Comparison of ENCODE assay signal across 28 mouse cellular contexts in genomic region chr19:47750391-47750790, GRCm38 (mm10). TPM values are rescaled to one million over a fixed set of nuclear protein-coding genes. Genes with fewer than 3 reads are reported as not detected.
DNase-seq lines count a peak whose midpoint lies in the region; ATAC-seq lines count a peak whose summit lies in the region.
"Had no signal": no experiment of that assay in that cellular context is flagged by ENCODE, and none has a peak within 500 bp of the region (broad histone marks: within the 10 kb centered on the region; RNA-seq: fewer than 3 reads in every experiment).

No protein-coding gene starts in this region.

- peak; percentile 13 for DNase-seq in embryo, embryonic 10.5 days (ENCODE audit: low spot score)
- DNase-seq in embryo, embryonic 11 days = no peak
- DNase-seq in hindbrain, embryonic 11.5 days (ENCODE audit: low spot score) = peak; percentile 5
- peak; percentile 76 for DNase-seq in retina, embryonic 14.5 days (ENCODE audit: low spot score)
- no peak for DNase-seq in thymus, postnatal 36 days
- DNase-seq: adrenal gland, postnatal 10 days; adrenal gland, postnatal 36 days; cerebellum, adult 11 months; cerebellum, adult 2 months; cerebellum, adult 9-11 months; cerebellum, postnatal 25 days; gastrocnemius, postnatal 10 days; gastrocnemius, postnatal 36 days; heart, adult 2 months; heart, postnatal 14 days had no signal

- 52% methylated on average over 5 of the region's 5 CpGs for WGBS in hindbrain, embryonic 11.5 days
- WGBS in hindbrain, embryonic 13.5 days = 39% methylated on average over 5 of the region's 5 CpGs
- WGBS in midbrain, embryonic 12.5 days = 21% methylated on average over 5 of the region's 5 CpGs
- 21% methylated on average over 5 of the region's 5 CpGs for WGBS in midbrain, embryonic 15.5 days

- H3K4me2 ChIP-seq in hindbrain, embryonic 11.5 days (replicated peaks; ENCODE audit: low read depth, low read length) = no peak overlapping the region
- H3K4me2 ChIP-seq in hindbrain, embryonic 13.5 days = no peak overlapping the region
- no peak overlapping the region for H3K4me2 ChIP-seq in midbrain, embryonic 12.5 days (replicated peaks)
- H3K4me2 ChIP-seq in midbrain, embryonic 15.5 days = no peak overlapping the region
- H3K4me2 ChIP-seq: embryonic facial prominence, embryonic 13.5 days; forebrain, embryonic 12.5 days; heart, embryonic 13.5 days; hindbrain, embryonic 14.5 days had no signal

- H3K36me3 ChIP-seq in hindbrain, embryonic 11.5 days (ENCODE audit: control insufficient read depth, insufficient read depth, low read length) = no peaks in the 10 kb centered on the region
- no peaks in the 10 kb centered on the region for H3K36me3 ChIP-seq in hindbrain, embryonic 13.5 days
- no peaks in the 10 kb centered on the region for H3K36me3 ChIP-seq in midbrain, embryonic 12.5 days
- H3K36me3 ChIP-seq in midbrain, embryonic 15.5 days (replicated peaks) = no peaks in the 10 kb centered on the region
- H3K36me3 ChIP-seq: embryonic facial prominence, embryonic 13.5 days; forebrain, embryonic 12.5 days; heart, embryonic 10.5 days; heart, embryonic 13.5 days had no signal

- H3K27ac ChIP-seq in hindbrain, embryonic 11.5 days (ENCODE audit: low read depth, low read length) = no peak overlapping the region
- no peak overlapping the region for H3K27ac ChIP-seq in hindbrain, embryonic 13.5 days
- H3K27ac ChIP-seq in midbrain, embryonic 12.5 days (replicated peaks) = no peak overlapping the region
- no peak overlapping the region for H3K27ac ChIP-seq in midbrain, embryonic 15.5 days
- H3K27ac ChIP-seq: embryonic facial prominence, embryonic 13.5 days; forebrain, embryonic 12.5 days; heart, adult 2 months; heart, embryonic 10.5 days; heart, embryonic 13.5 days; hindbrain, embryonic 14.5 days; hindbrain, postnatal 0 days had no signal

- H3K4me3 ChIP-seq in hindbrain, embryonic 11.5 days (ENCODE audit: low read depth, low read length) = no peak overlapping the region
- no peak overlapping the region for H3K4me3 ChIP-seq in hindbrain, embryonic 13.5 days
- H3K4me3 ChIP-seq in midbrain, embryonic 12.5 days = no peak overlapping the region
- H3K4me3 ChIP-seq in midbrain, embryonic 15.5 days = no peak overlapping the region
- H3K4me3 ChIP-seq: embryonic facial prominence, embryonic 13.5 days; forebrain, embryonic 12.5 days; heart, adult 2 months; heart, embryonic 10.5 days; heart, embryonic 13.5 days had no signal

- no peak for ATAC-seq in hindbrain, embryonic 11.5 days (ENCODE audit: low FRiP score)
- ATAC-seq in hindbrain, embryonic 13.5 days (ENCODE audit: low FRiP score) = no peak
- ATAC-seq in midbrain, embryonic 12.5 days (ENCODE audit: low FRiP score, low read depth) = peak; percentile 34; the same call in 1 of the 2 replicates
- no peak for ATAC-seq in midbrain, embryonic 15.5 days (replicated peaks)
- ATAC-seq: forebrain, embryonic 16.5 days; hindbrain, postnatal 0 days; inflammation-experienced regulatory T-cells, adult 6 months; intestine, embryonic 16.5 days; Patski had no signal

- H3K4me1 ChIP-seq in hindbrain, embryonic 11.5 days (replicated peaks; ENCODE audit: control insufficient read depth, insufficient read depth, low read length) = no peaks in the 10 kb centered on the region
- H3K4me1 ChIP-seq in hindbrain, embryonic 13.5 days (replicated peaks) = no peaks in the 10 kb centered on the region
- peaks cover 11% of the 10 kb centered on the region; the same call in 1 of the 2 replicates for H3K4me1 ChIP-seq in midbrain, embryonic 12.5 days
- no peaks in the 10 kb centered on the region for H3K4me1 ChIP-seq in midbrain, embryonic 15.5 days
- H3K4me1 ChIP-seq: embryonic facial prominence, embryonic 13.5 days; heart, embryonic 10.5 days; heart, embryonic 13.5 days had no signal

- no peak overlapping the region for H3K9ac ChIP-seq in hindbrain, embryonic 11.5 days (ENCODE audit: low read depth, low read length)
- no peak overlapping the region for H3K9ac ChIP-seq in hindbrain, embryonic 13.5 days
- H3K9ac ChIP-seq in midbrain, embryonic 12.5 days (replicated peaks) = no peak overlapping the region
- no peak overlapping the region for H3K9ac ChIP-seq in midbrain, embryonic 15.5 days
- H3K9ac ChIP-seq: embryonic facial prominence, embryonic 13.5 days; forebrain, embryonic 12.5 days; heart, embryonic 13.5 days; hindbrain, embryonic 14.5 days had no signal

- H3K27me3 ChIP-seq in hindbrain, embryonic 11.5 days (ENCODE audit: control insufficient read depth, insufficient read depth, low read length) = no peaks in the 10 kb centered on the region
- no peaks in the 10 kb centered on the region for H3K27me3 ChIP-seq in hindbrain, embryonic 13.5 days
- 0 out of 2 replicates have a peak, but pooled peaks cover 3% of the 10 kb centered on the region for H3K27me3 ChIP-seq in midbrain, embryonic 12.5 days
- H3K27me3 ChIP-seq in midbrain, embryonic 15.5 days (replicated peaks) = no peaks in the 10 kb centered on the region
- H3K27me3 ChIP-seq: embryonic facial prominence, embryonic 13.5 days; forebrain, embryonic 12.5 days; heart, embryonic 13.5 days; Patski had no signal

- H3K9me3 ChIP-seq in hindbrain, embryonic 11.5 days (ENCODE audit: control insufficient read depth, low read length) = no peaks in the 10 kb centered on the region
- no peaks in the 10 kb centered on the region for H3K9me3 ChIP-seq in hindbrain, embryonic 13.5 days
- H3K9me3 ChIP-seq in midbrain, embryonic 12.5 days = no peaks in the 10 kb centered on the region
- H3K9me3 ChIP-seq in midbrain, embryonic 15.5 days = no peaks in the 10 kb centered on the region
- H3K9me3 ChIP-seq: embryonic facial prominence, embryonic 13.5 days; forebrain, embryonic 12.5 days; heart, embryonic 10.5 days; heart, embryonic 13.5 days had no signal

RNA-seq across cellular contexts. Expression of gene Sfr1, which starts 18.9 kb away (rescaled TPM):
- 295 and 320 TPM in 2 replicates for polyA plus RNA-seq in hindbrain, embryonic 11.5 days (2014; fragmentation: Nextera tagmentation; extraction: Ambion mirVana)
- polyA plus RNA-seq in hindbrain, embryonic 13.5 days (2015; fragmentation: Nextera tagmentation; extraction: Ambion mirVana) = 178 and 182 TPM in 2 replicates
- polyA plus RNA-seq in midbrain, embryonic 12.5 days (2016; fragmentation: Nextera tagmentation; extraction: Ambion mirVana) = 238 and 263 TPM in 2 replicates
- 141 and 142 TPM in 2 replicates for polyA plus RNA-seq in midbrain, embryonic 15.5 days (2015; fragmentation: Nextera tagmentation; extraction: Ambion mirVana)

RNA-seq across cellular contexts. Expression of gene Col17a1, which starts 58.5 kb away (rescaled TPM):
- polyA plus RNA-seq in hindbrain, embryonic 11.5 days (2014; fragmentation: Nextera tagmentation; extraction: Ambion mirVana) = 0.36 and 0.38 TPM in 2 replicates
- 0.18 and 0.31 TPM in 2 replicates for polyA plus RNA-seq in hindbrain, embryonic 13.5 days (2015; fragmentation: Nextera tagmentation; extraction: Ambion mirVana)
- 0.26 and 0.66 TPM in 2 replicates for polyA plus RNA-seq in midbrain, embryonic 12.5 days (2016; fragmentation: Nextera tagmentation; extraction: Ambion mirVana)
- 0.24 and 0.40 TPM in 2 replicates for polyA plus RNA-seq in midbrain, embryonic 15.5 days (2015; fragmentation: Nextera tagmentation; extraction: Ambion mirVana)
- polyA plus RNA-seq: inflammation-experienced regulatory T-cells, adult 6 months had no signal

Comparison
In these comparisons a context has a peak if more than half of its experiments do, and no peak if none do; other contexts are left out.
1. DNase-seq: peak in embryo, embryonic 10.5 days (single experiment), hindbrain, embryonic 11.5 days (single experiment) and retina, embryonic 14.5 days (single experiment); none in embryo, embryonic 11 days (single experiment) and thymus, postnatal 36 days (0 of 2).